Mouse (Mus musculus) retina, postnatal 7 days (tissue): ENCODE measurements around the gene Lipc.

Experiments
- DNase-seq: peaks from one replicate; pipeline ENCODE4 v3.0.0-alpha.2; 2012; ENCODE audit warnings: low read depth, low spot score

Gene Lipc

GRCm38 (mm10) chr9:70952126-70952525, at the start of gene Lipc:
Lipc (minus strand) TSS chr9:70952226.
- DNase-seq, result no peak

GRCm38 (mm10) chr9:70999161-70999560, 47.1 kb upstream of the Lipc start:
- no peak for DNase-seq

- no peak for DNase-seq
Observed at GRCm38 (mm10) chr9:70998719-70999118, 46.7 kb upstream of the Lipc start.

GRCm38 (mm10) chr9:70993326-70993725, 41.3 kb upstream of the Lipc start:
- no peak for DNase-seq

GRCm38 (mm10) chr9:70991401-70991800, 39.4 kb upstream of the Lipc start:
- DNase-seq, result no peak

GRCm38 (mm10) chr9:70987210-70987609, 35.2 kb upstream of the Lipc start:
- DNase-seq, result no peak

- DNase-seq, result no peak
Observed at GRCm38 (mm10) chr9:70982991-70983480, 31.0 kb upstream of the Lipc start.

GRCm38 (mm10) chr9:70981721-70982120, 29.7 kb upstream of the Lipc start:
- no peak for DNase-seq

GRCm38 (mm10) chr9:70979641-70980040, 27.6 kb upstream of the Lipc start:
- no peak for DNase-seq

GRCm38 (mm10) chr9:70979171-70979570, 27.1 kb upstream of the Lipc start:
- DNase-seq, result no peak

- DNase-seq, result no peak
Observed at GRCm38 (mm10) chr9:70977392-70977791, 25.4 kb upstream of the Lipc start.

- DNase-seq, result no peak
Observed at GRCm38 (mm10) chr9:70975921-70976320, 23.9 kb upstream of the Lipc start.

GRCm38 (mm10) chr9:70973286-70973685, 21.3 kb upstream of the Lipc start:
- no peak for DNase-seq

- no peak for DNase-seq
Observed at GRCm38 (mm10) chr9:70969244-70969643, 17.2 kb upstream of the Lipc start.

- DNase-seq, result no peak
Observed at GRCm38 (mm10) chr9:70965999-70966994, 14.3 kb upstream of the Lipc start.

GRCm38 (mm10) chr9:70965422-70965821, 13.4 kb upstream of the Lipc start:
- DNase-seq, result no peak

GRCm38 (mm10) chr9:70965011-70965410, 13.0 kb upstream of the Lipc start:
- DNase-seq, result no peak

- no peak for DNase-seq
Observed at GRCm38 (mm10) chr9:70963461-70963891, 11.4 kb upstream of the Lipc start.

- no peak for DNase-seq
Observed at GRCm38 (mm10) chr9:70962781-70963455, 10.9 kb upstream of the Lipc start.

- DNase-seq, result no peak
Observed at GRCm38 (mm10) chr9:70960301-70960700, 8.3 kb upstream of the Lipc start.

GRCm38 (mm10) chr9:70959866-70960265, 7.8 kb upstream of the Lipc start:
- DNase-seq, result no peak

GRCm38 (mm10) chr9:70959447-70959846, 7.4 kb upstream of the Lipc start:
- no peak for DNase-seq
